In genomic region chr12:103823826-103824225, GRCm38 (mm10) we compare ENCODE assay signal across 15 mouse cellular contexts. TPM values are rescaled to one million over a fixed set of nuclear protein-coding genes. Genes with fewer than 3 reads are reported as not detected.
A peak's percentile ranks its signal among the peaks of the same experiment; 100 is the strongest.
DNase-seq lines count a peak whose midpoint lies in the region; TF ChIP-seq lines count a peak whose summit lies in the region.
"Not testable (repeated sequence)": the region's sequence is repeated elsewhere in the genome, so short reads cannot be mapped to it uniquely, and the experiment has no call there.
"Had no signal": no experiment of that assay in that cellular context is flagged by ENCODE, and none has a peak within 500 bp of the region (broad histone marks: within the 10 kb centered on the region; RNA-seq: fewer than 3 reads in every experiment).

No protein-coding gene starts in this region.

- DNase-seq in adrenal gland, postnatal 10 days = peak; percentile 61
- peak; percentile 85 for DNase-seq in liver, adult 2 months (ENCODE audit: extremely low read depth, low read depth, low spot score)
- peak; percentile 4 for DNase-seq in lung, postnatal 10 days
- peak; percentile 6 to 24 for DNase-seq in lung, postnatal 4 days
- peak; percentile 12 to 60 for DNase-seq in spleen, postnatal 4 days (ENCODE audit: low spot score in 2 of 2)

- H3K36me3 ChIP-seq in liver, adult 2 months (ENCODE audit: control insufficient read depth, insufficient read depth, low read length) = not testable (repeated sequence)

- TF ChIP-seq CTCF in liver, adult 2 months (IDR thresholded peaks at IDR 0.05; ENCODE audit: low read depth, low read length) = not testable (repeated sequence)

- not testable (repeated sequence) for H3K9ac ChIP-seq in liver, adult 2 months (ENCODE audit: low read depth, low read length)

- 0 out of 2 replicates have a peak, but pooled peaks have one; percentile 11 for TF ChIP-seq POLR2A in liver, adult 2 months (IDR thresholded peaks at IDR 0.05; ENCODE audit: extremely low read depth, insufficient read depth, low read length)

- not testable (repeated sequence) for H3K27me3 ChIP-seq in liver, adult 2 months (ENCODE audit: control insufficient read depth, insufficient read depth, low read length)

- peak overlapping the region; percentile 68 for H3K27ac ChIP-seq in brown adipose tissue, adult 24 weeks (replicated peaks; ENCODE audit: low read depth, low read length)
- H3K27ac ChIP-seq in liver, adult 2 months (replicated peaks; ENCODE audit: insufficient read depth, low read depth, low read length) = not testable (repeated sequence)

- H3K4me3 ChIP-seq in brown adipose tissue, adult 24 weeks (ENCODE audit: insufficient read depth, low read depth, low read length); liver, adult 2 months (ENCODE audit: insufficient read depth, low read depth, low read length): not testable (repeated sequence)

- not testable (repeated sequence) for H3K79me2 ChIP-seq in liver, adult 2 months (ENCODE audit: control insufficient read depth, insufficient read depth, low read length)

- 18% methylated on average over 5 of the region's 5 CpGs for WGBS in liver, adult 2 months

- not testable (repeated sequence) for H3K4me1 ChIP-seq in brown adipose tissue, adult 24 weeks (ENCODE audit: control insufficient read depth, insufficient read depth, insufficient read length, low read length); liver, adult 2 months (ENCODE audit: control insufficient read depth, insufficient read depth, low read length)

RNA-seq across cellular contexts. Expression of gene Serpina1b, which starts 6.3 kb away (rescaled TPM):
- total RNA-seq in adrenal gland, postnatal 10 days (2021) = 1,000 to 10,000 TPM in 1 of 2 experiments, 100 to 1,000 TPM in 1; 691 to 1,677 TPM
- 1.0 and 5.0 TPM in 2 replicates for polyA plus RNA-seq in brown adipose tissue, adult 24 weeks (2012; ENCODE audit: insufficient read depth, insufficient read length, missing spikeins)
- 9,611 and 9,715 TPM in 2 replicates for total RNA-seq in liver, adult 2 months (2014; rRNA removed)
- polyA plus RNA-seq in liver, adult 2 months (2012; rRNA removed) = 8,562 and 8,619 TPM in 2 replicates
- total RNA-seq: ES-E14; heart, postnatal 25 days had no signal
- polyA plus RNA-seq: embryonic facial prominence, embryonic 13.5 days; forebrain, embryonic 12.5 days; frontal cortex, adult 2 months; hindbrain, embryonic 10.5 days; hindbrain, embryonic 14.5 days had no signal

RNA-seq across cellular contexts. Expression of gene Serpina1a, which starts 39.5 kb away (rescaled TPM):
- total RNA-seq in adrenal gland, postnatal 10 days (2021) = 100 to 1,000 TPM; 292 to 744 TPM
- 8.7 TPM in 1 of 2 replicates, not detected in the other for polyA plus RNA-seq in brown adipose tissue, adult 24 weeks (2012; ENCODE audit: insufficient read depth, insufficient read length, missing spikeins)
- 6,488 and 8,697 TPM in 2 replicates for total RNA-seq in liver, adult 2 months (2014; rRNA removed)
- polyA plus RNA-seq in liver, adult 2 months (2012; rRNA removed) = 6,371 and 7,029 TPM in 2 replicates
- total RNA-seq: ES-E14; gastrocnemius, postnatal 14 days; heart, postnatal 25 days had no signal
- polyA plus RNA-seq: embryonic facial prominence, embryonic 13.5 days; forebrain, embryonic 12.5 days; forebrain, embryonic 16.5 days; frontal cortex, adult 2 months; hindbrain, embryonic 10.5 days; hindbrain, embryonic 14.5 days had no signal

RNA-seq across cellular contexts. Expression of gene Serpina1d, which starts 50.4 kb away (rescaled TPM):
- 100 to 1,000 TPM; 308 to 732 TPM for total RNA-seq in adrenal gland, postnatal 10 days (2021)
- polyA plus RNA-seq in brown adipose tissue, adult 24 weeks (2012; ENCODE audit: insufficient read depth, insufficient read length, missing spikeins) = 5.8 TPM in 1 of 2 replicates, not detected in the other
- 5,740 and 5,936 TPM in 2 replicates for total RNA-seq in liver, adult 2 months (2014; rRNA removed)
- 7,463 and 8,304 TPM in 2 replicates for polyA plus RNA-seq in liver, adult 2 months (2012; rRNA removed)
- total RNA-seq: ES-E14; gastrocnemius, postnatal 14 days; heart, postnatal 25 days had no signal
- polyA plus RNA-seq: embryonic facial prominence, embryonic 13.5 days; forebrain, embryonic 12.5 days; forebrain, embryonic 16.5 days; frontal cortex, adult 2 months; hindbrain, embryonic 10.5 days; hindbrain, embryonic 14.5 days had no signal

Comparison
In these comparisons a context has a peak if more than half of its experiments do, and no peak if none do; other contexts are left out.
1. DNase-seq: peak in every context shown above with its lines; median percentile 85 in liver, adult 2 months; 61 in adrenal gland, postnatal 10 days; 36 in spleen, postnatal 4 days; 15 in lung, postnatal 4 days; 4 in lung, postnatal 10 days.